Mouse (Mus musculus): ENCODE measurements at regions not wholly inside any gene's neighbourhood (a gene's known extent, or its start where the extent isn't known, plus 50 kb on each side); places are given as distances from the start of the nearest gene placed in this dataset.

GRCm38 (mm10) chr10:31009128-31009954 lies 166.7 kb upstream of the Hey2 start:
- H3K36me3 ChIP-seq (ENCODE audit: insufficient read depth, low read length) = no peaks in the 10 kb centered on the region
- no peaks in the 10 kb centered on the region for H3K27me3 ChIP-seq (replicated peaks; ENCODE audit: insufficient read depth, low read length)
- no peak overlapping the region for H3K9ac ChIP-seq (replicated peaks; ENCODE audit: low read depth)
- H3K27ac ChIP-seq (ENCODE audit: low read length) = no peak overlapping the region
- H3K4me3 ChIP-seq (ENCODE audit: low read depth, low read length) = no peak overlapping the region
- no peaks in the 10 kb centered on the region for H3K4me1 ChIP-seq (ENCODE audit: insufficient read depth, low read depth, low read length)
- no peak for DNase-seq (ENCODE audit: low spot score)
- ATAC-seq = no peak
- no peak for TF ChIP-seq CTCF (IDR thresholded peaks at IDR 0.05)
- no peak for TF ChIP-seq EP300 (IDR thresholded peaks at IDR 0.05)
- H3K9me3 ChIP-seq (ENCODE audit: low read length) = no peaks in the 10 kb centered on the region
- no peak overlapping the region for H3K4me2 ChIP-seq (replicated peaks; ENCODE audit: low read depth, low read length)
- 33% methylated on average over 5 of the region's 5 CpGs for WGBS

- Histone ChIP-seq H3K36me3 (ENCODE audit: insufficient read depth, low read length) (no peaks in the 10 kb centered on the region), H3K27ac (ENCODE audit: low read length) (no peak overlapping the region), H3K4me3 (ENCODE audit: low read depth, low read length) (no peak overlapping the region), H3K4me2 (replicated peaks; ENCODE audit: low read depth, low read length) (no peak overlapping the region), H3K9ac (replicated peaks; ENCODE audit: low read depth) (no peak overlapping the region), H3K27me3 (replicated peaks; ENCODE audit: insufficient read depth, low read length) (no peaks in the 10 kb centered on the region), H3K9me3 (ENCODE audit: low read length) (no peaks in the 10 kb centered on the region), H3K4me1 (ENCODE audit: insufficient read depth, low read depth, low read length) (no peaks in the 10 kb centered on the region)
- TF ChIP-seq EP300 (IDR thresholded peaks at IDR 0.05) (no peak), CTCF (IDR thresholded peaks at IDR 0.05) (no peak)
- DNase-seq (ENCODE audit: low spot score) (no peak), ATAC-seq (no peak)
- WGBS = 28% methylated on average over 12 of the region's 12 CpGs
These were observed 155.8 kb upstream of the Hey2 start for GRCm38 (mm10) chr10:30998163-30998944.

GRCm38 (mm10) chr10:30992167-30992566 lies 149.6 kb upstream of the Hey2 start:
- no peaks in the 10 kb centered on the region for H3K36me3 ChIP-seq (ENCODE audit: insufficient read depth, low read length)
- H3K27ac ChIP-seq (ENCODE audit: low read length) = no peak overlapping the region
- H3K4me2 ChIP-seq (replicated peaks; ENCODE audit: low read depth, low read length) = no peak overlapping the region
- TF ChIP-seq EP300 (IDR thresholded peaks at IDR 0.05) (no peak), CTCF (IDR thresholded peaks at IDR 0.05) (no peak)
- ATAC-seq (peak; percentile 40; the same call in 1 of the 2 replicates), DNase-seq (ENCODE audit: low spot score) (peak; percentile 6)
- H3K4me3 ChIP-seq (ENCODE audit: low read depth, low read length) = no peak overlapping the region
- no peak overlapping the region for H3K9ac ChIP-seq (replicated peaks; ENCODE audit: low read depth)
- no peaks in the 10 kb centered on the region for H3K4me1 ChIP-seq (ENCODE audit: insufficient read depth, low read depth, low read length)
- no peaks in the 10 kb centered on the region for H3K27me3 ChIP-seq (replicated peaks; ENCODE audit: insufficient read depth, low read length)
- no peaks in the 10 kb centered on the region for H3K9me3 ChIP-seq (ENCODE audit: low read length)
- WGBS = 61% methylated on average over 3 of the region's 3 CpGs

GRCm38 (mm10) chr10:30980279-30980968 lies 137.8 kb upstream of the Hey2 start:
- TF ChIP-seq CTCF (IDR thresholded peaks at IDR 0.05) = no peak
- peak; percentile 41; the same call in 1 of the 2 replicates for TF ChIP-seq EP300 (IDR thresholded peaks at IDR 0.05)
- Histone ChIP-seq H3K9ac (replicated peaks; ENCODE audit: low read depth) (no peak overlapping the region), H3K27ac (ENCODE audit: low read length) (no peak overlapping the region), H3K36me3 (ENCODE audit: insufficient read depth, low read length) (no peaks in the 10 kb centered on the region), H3K9me3 (ENCODE audit: low read length) (no peaks in the 10 kb centered on the region), H3K4me2 (replicated peaks; ENCODE audit: low read depth, low read length) (peak overlapping the region; percentile 41), H3K27me3 (replicated peaks; ENCODE audit: insufficient read depth, low read length) (no peaks in the 10 kb centered on the region), H3K4me3 (ENCODE audit: low read depth, low read length) (no peak overlapping the region), H3K4me1 (ENCODE audit: insufficient read depth, low read depth, low read length) (no peaks in the 10 kb centered on the region)
- WGBS = 9% methylated on average over 8 of the region's 8 CpGs
- ATAC-seq (peak; percentile 69), DNase-seq (ENCODE audit: low spot score) (peak; percentile 7)

GRCm38 (mm10) chr10:30979766-30980165 lies 137.2 kb upstream of the Hey2 start:
- peak overlapping the region; percentile 41; the same call in 1 of the 2 replicates for H3K4me2 ChIP-seq (replicated peaks; ENCODE audit: low read depth, low read length)
- no peak overlapping the region for H3K9ac ChIP-seq (replicated peaks; ENCODE audit: low read depth)
- WGBS = 9% methylated on average over 3 of the region's 3 CpGs
- ATAC-seq = 0 out of 2 replicates have a peak, but pooled peaks have one; percentile 25
- no peak overlapping the region for H3K27ac ChIP-seq (ENCODE audit: low read length)
- H3K4me3 ChIP-seq (ENCODE audit: low read depth, low read length) = no peak overlapping the region
- H3K4me1 ChIP-seq (ENCODE audit: insufficient read depth, low read depth, low read length) = no peaks in the 10 kb centered on the region
- TF ChIP-seq CTCF (IDR thresholded peaks at IDR 0.05) (no peak), EP300 (IDR thresholded peaks at IDR 0.05) (no peak)
- no peaks in the 10 kb centered on the region for H3K27me3 ChIP-seq (replicated peaks; ENCODE audit: insufficient read depth, low read length)
- DNase-seq (ENCODE audit: low spot score) = no peak
- H3K9me3 ChIP-seq (ENCODE audit: low read length) = no peaks in the 10 kb centered on the region
- no peaks in the 10 kb centered on the region for H3K36me3 ChIP-seq (ENCODE audit: insufficient read depth, low read length)

- H3K27me3 ChIP-seq (replicated peaks; ENCODE audit: insufficient read depth, low read length) = no peaks in the 10 kb centered on the region
- no peaks in the 10 kb centered on the region for H3K36me3 ChIP-seq (ENCODE audit: insufficient read depth, low read length)
- H3K27ac ChIP-seq (ENCODE audit: low read length) = no peak overlapping the region
- H3K9ac ChIP-seq (replicated peaks; ENCODE audit: low read depth) = no peak overlapping the region
- no peak for TF ChIP-seq EP300 (IDR thresholded peaks at IDR 0.05)
- no peak for TF ChIP-seq CTCF (IDR thresholded peaks at IDR 0.05)
- WGBS = 94% methylated on average over 1 of the region's 1 CpGs
- H3K4me1 ChIP-seq (ENCODE audit: insufficient read depth, low read depth, low read length) = no peaks in the 10 kb centered on the region
- ATAC-seq (no peak), DNase-seq (ENCODE audit: low spot score) (no peak)
- H3K4me3 ChIP-seq (ENCODE audit: low read depth, low read length) = no peak overlapping the region
- H3K4me2 ChIP-seq (replicated peaks; ENCODE audit: low read depth, low read length) = no peak overlapping the region
- H3K9me3 ChIP-seq (ENCODE audit: low read length) = no peaks in the 10 kb centered on the region
These were observed 123.6 kb upstream of the Hey2 start for GRCm38 (mm10) chr10:30966176-30966575.
